Mouse (Mus musculus) heart, embryonic 10.5 days (tissue): ENCODE data around the gene Taf13. TPM values are rescaled to one million over a fixed set of nuclear protein-coding genes. Genes with fewer than 3 reads are reported as not detected.

Source experiments
- DNase-seq: peaks from one replicate; pipeline ENCODE4 v3.0.0-alpha.2; 2017; ENCODE audit warnings: low spot score
- H3K27ac ChIP-seq: fragments of 300-500 bp; sonication (generic); 2 replicates; pipeline ENCODE4 v1.5.1; 2016; ENCODE audit warnings: mild to moderate bottlenecking
- H3K27me3 ChIP-seq: fragments of 300-500 bp; sonication (generic); 2 replicates; pipeline ENCODE4 v1.6.1; 2016; ENCODE audit warnings: mild to moderate bottlenecking; ENCODE audit not compliant: poor library complexity, insufficient read depth, severe bottlenecking
- H3K36me3 ChIP-seq: fragments of 300-500 bp; sonication (generic); 2 replicates; pipeline ENCODE4 v1.6.1; 2016; ENCODE audit warnings: mild to moderate bottlenecking, moderate library complexity
- H3K4me1 ChIP-seq: fragments of 300-500 bp; sonication (generic); 2 replicates; pipeline ENCODE4 v1.6.1; 2016; ENCODE audit warnings: mild to moderate bottlenecking
- H3K4me3 ChIP-seq: fragments of 300-500 bp; sonication (generic); 2 replicates; pipeline ENCODE4 v1.5.1; 2016; ENCODE audit warnings: mild to moderate bottlenecking, moderate library complexity
- H3K9me3 ChIP-seq: fragments of 300-500 bp; sonication (generic); 2 replicates; pipeline ENCODE4 v1.6.1; 2016; ENCODE audit warnings: mild to moderate bottlenecking, moderate library complexity
- WGBS: fragments of 180-500 bp; shearing (Covaris S2); methylation state at CpG from one replicate; pipeline ENCODE4 v1.1.7; 2016; 5-methylcytosine and 5-hydroxymethylcytosine counted together
- microRNA-seq: library from miRNA; unstranded; fragments of <30 nt; microRNA quantifications from one replicate; pipeline ENCODE4, GENCODE M21; 2017
- polyA plus RNA-seq: library from polyadenylated mRNA; unstranded; fragments of >200 nt; fragmentation: Nextera tagmentation; extraction: Ambion mirVana; gene quantifications from 2 replicates; pipeline ENCODE4 v1.2.1, GENCODE M21; 2016

Taf13 gene
- polyA plus RNA-seq, 1 experiment from 2014 or later: 35.6 TPM

DNA sequence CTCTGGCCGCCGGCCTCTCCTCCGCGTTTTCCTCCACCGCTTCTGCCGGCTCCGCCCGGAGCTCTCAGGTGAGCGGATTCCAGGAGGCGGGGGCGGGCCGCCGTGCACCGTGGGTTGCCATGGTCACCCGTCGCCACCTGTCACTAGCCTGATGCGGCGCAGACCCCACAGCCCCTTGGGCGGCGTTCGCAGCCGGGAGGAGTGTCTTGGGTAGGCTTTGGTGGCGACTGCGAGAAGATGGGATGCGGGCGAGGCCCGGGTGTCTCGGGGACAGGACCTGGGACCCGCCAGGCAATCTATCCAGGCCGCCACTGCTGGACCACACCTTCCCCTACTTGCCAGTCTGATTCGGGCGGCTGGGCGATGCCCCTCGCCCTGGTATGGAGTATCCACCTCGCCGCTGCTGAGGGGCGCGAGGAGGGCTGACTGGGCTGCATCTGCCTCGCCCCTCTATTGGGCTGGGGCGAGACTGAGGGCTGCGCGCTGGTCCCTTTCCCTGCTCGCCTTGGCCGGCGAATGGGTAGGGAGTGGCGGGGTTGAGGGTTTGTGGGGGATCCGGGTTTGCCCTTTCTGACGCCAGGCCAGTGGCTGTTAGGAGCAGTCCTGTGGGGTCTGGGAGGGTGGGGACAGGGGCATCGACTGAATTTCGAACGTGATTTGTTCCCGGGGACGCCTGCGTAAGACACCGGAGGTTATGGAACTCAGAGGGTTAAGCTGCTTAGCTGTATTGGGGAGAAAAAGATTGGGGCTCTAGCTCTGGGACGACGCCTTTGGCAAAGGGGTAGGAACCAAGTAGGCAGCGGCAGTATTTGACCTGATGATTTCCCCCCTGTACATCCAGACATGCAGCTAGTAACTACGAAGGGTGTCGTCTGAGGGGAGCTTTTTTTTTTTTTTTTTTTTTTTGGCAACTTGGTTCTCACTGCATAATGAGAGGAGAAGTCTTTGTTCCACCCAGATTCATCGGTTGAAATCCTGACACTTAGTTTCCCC lies 20.3 kb downstream of the Taf13 start:
- no peaks in the 10 kb centered on the region for H3K9me3 ChIP-seq
- peak; percentile 87 for DNase-seq
- WGBS: under 1% methylated on average over 61 of the region's 61 CpGs

DNA sequence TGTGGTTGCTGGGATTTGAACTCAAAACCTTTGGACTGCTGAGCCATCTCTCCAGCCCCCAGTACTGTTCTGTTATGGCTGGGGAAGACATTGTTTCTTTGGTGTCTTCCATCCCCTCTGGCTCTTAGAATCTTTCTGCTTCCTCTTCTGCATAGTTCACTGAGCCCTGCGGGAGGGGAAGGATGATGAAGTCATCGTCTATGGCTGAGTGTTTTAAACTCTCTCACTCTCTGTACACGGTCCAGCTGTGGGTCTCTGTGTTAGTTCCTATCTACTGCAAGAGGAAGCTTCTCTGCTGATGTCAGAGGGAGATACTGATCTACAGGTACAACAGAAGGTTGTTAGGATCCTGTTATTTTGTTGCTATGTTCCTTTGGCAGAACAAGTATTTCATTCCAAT lies 37.4 kb downstream of the Taf13 start:
- no peaks in the 10 kb centered on the region for H3K27me3 ChIP-seq
- no peak overlapping the region for H3K4me3 ChIP-seq
- no peak for DNase-seq
- H3K27ac ChIP-seq: no peak overlapping the region
- no peaks in the 10 kb centered on the region for H3K4me1 ChIP-seq
- no peaks in the 10 kb centered on the region for H3K9me3 ChIP-seq
- WGBS: 63% methylated on average over 3 of the region's 3 CpGs
- H3K36me3 ChIP-seq: no peaks in the 10 kb centered on the region

More for the DNA sequence above, 20.3 kb downstream of the Taf13 start:
- peak overlapping the region; percentile 90 for H3K27ac ChIP-seq
- H3K27me3 ChIP-seq: no peaks in the 10 kb centered on the region
- H3K4me3 ChIP-seq: peak overlapping the region; percentile 98
- peaks cover 15% of the 10 kb centered on the region; the same call in 1 of the 2 replicates for H3K4me1 ChIP-seq
- no peaks in the 10 kb centered on the region for H3K36me3 ChIP-seq

Small RNA genes within 50 kb of the gene (microRNA-seq; reads per million reads assigned to microRNA genes)
- not detected for gene Gm22860

Other genes with a start within 250 kb of the Taf13 start
- gene Mybphl, start 206.8 kb upstream of the Taf13 start, polyA plus RNA-seq: 60.0 and 65.8 TPM in 2 replicates
- 44.0 and 57.6 TPM in 2 replicates for gene Psrc1, start 187.9 kb upstream of the Taf13 start, polyA plus RNA-seq
- gene Celsr2, start 156.1 kb upstream of the Taf13 start, polyA plus RNA-seq: 2.7 and 2.8 TPM in 2 replicates
- gene Sars, start 126.5 kb upstream of the Taf13 start, polyA plus RNA-seq: 106 and 130 TPM in 2 replicates
- 0.24 TPM in 1 of 2 replicates, not detected in the other for gene 1700013F07Rik, start 37.5 kb upstream of the Taf13 start, polyA plus RNA-seq
- 0.24 and 0.69 TPM in 2 replicates for gene 5330417C22Rik, start 35.2 kb upstream of the Taf13 start, polyA plus RNA-seq
- 26.4 and 33.5 TPM in 2 replicates for gene Tmem167b, start 9.2 kb upstream of the Taf13 start, polyA plus RNA-seq
- gene Wdr47, start 19.6 kb downstream of the Taf13 start, polyA plus RNA-seq: 8.7 and 9.0 TPM in 2 replicates
- gene Clcc1, start 82.2 kb downstream of the Taf13 start, polyA plus RNA-seq: 50.2 and 58.9 TPM in 2 replicates
- 35.6 and 38.7 TPM in 2 replicates for gene Gpsm2, start 150.6 kb downstream of the Taf13 start, polyA plus RNA-seq
- not detected in 2 replicates for gene Aknad1, start 168.0 kb downstream of the Taf13 start, polyA plus RNA-seq